Mouse (Mus musculus) cerebellum, adult 2 months (tissue): ENCODE data around the gene Mgea5.

ENCODE experiments used
- CTCF ChIP-seq: fragments of 200-500 bp; IDR thresholded peaks from 2 replicates; pipeline ENCODE4 v1.5.1; 2011; ENCODE audit warnings: low read depth, mild to moderate bottlenecking, control low read depth, low read length, moderate library complexity, borderline replicate concordance; ENCODE audit not compliant: insufficient read depth
- POLR2A ChIP-seq: fragments of 200-500 bp; IDR thresholded peaks from 2 replicates; pipeline ENCODE4 v1.6.1; 2011; ENCODE audit warnings: low read length, control low read depth, borderline replicate concordance; ENCODE audit not compliant: insufficient read depth

GRCm38 (mm10) chr19:45758671-45759070 lies 25.0 kb downstream of the Mgea5 start:
- TF ChIP-seq CTCF (no peak), POLR2A (no peak)
